Mouse (Mus musculus): ENCODE results near the gene Sec24a.
A peak's percentile ranks its signal among the peaks of the same experiment; 100 is the strongest.

Gene Sec24a

DNA sequence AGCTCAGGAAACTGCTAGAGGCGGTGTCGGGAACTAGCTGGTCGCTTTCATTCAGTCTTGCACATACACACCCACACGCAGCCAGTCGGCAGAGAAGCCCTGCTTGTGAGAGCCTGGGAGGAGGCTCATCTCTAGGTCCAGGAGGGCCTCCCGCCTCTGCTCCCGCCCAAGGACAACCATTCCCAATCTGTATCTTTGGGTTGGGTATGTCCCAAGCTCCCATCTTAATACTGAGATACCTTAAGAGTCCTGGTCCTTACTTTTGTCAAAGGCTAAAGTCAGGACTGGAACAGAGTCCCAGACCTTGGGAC lies 113.6 kb downstream of the Sec24a start:
- DNase-seq (ENCODE audit: low read depth, low spot score): no peak

DNA sequence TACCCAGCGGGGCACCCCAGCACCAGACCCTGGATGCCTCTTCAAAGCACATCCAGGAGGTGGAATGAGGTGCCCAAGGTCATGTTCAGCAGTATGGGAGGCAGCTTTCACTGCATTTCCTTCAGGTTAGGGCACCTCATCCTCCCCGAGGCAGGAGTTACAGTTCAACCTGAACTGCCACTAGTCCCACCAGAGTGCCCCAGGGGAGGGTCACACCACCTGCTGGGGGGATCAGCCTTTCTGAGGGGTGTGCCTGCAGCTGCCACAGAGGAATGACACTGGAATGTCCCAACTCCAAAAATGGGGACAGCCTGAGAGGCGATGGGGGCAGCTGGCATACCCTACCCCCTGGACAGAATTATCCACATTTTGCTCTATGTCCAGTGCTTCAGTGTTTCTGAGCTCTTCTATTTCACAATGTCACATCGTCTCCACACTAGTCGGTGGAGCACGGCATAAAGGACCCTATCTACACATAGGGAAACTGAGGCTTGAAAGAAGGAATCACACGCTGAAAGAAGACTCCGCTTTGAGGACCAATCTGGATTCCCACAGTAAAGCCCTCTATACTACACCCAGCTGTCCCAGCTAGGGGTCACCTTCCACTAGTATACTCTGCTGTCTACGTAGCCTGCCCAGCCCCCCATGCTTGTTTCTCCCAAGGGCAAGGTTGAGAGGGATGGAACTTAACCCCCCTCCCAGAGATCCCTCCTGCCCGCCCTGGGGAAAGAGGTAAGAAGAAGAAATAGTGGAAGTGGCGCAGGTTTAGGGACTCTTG lies 114.1 kb downstream of the Sec24a start:
- DNase-seq (ENCODE audit: low read depth, low spot score): no peak

DNA sequence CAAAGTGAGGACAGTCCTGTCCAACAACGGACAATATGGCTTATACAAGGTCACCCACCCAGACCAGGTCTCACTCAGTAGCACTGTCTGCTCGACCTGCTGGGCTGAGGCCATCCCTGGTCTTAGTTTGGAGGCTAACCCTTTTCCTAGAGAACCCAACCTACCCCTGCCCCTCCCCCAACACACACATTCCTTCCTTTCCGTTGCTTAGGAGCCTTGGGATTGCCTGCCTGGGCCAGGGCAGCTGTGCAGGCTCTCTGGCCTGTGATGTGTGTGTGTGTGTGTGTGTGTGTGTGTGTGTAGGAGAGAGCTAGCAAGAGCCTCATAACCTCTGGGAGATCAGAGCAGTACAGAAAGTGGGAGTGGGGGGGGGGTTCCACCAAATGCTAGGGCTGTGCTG lies 114.9 kb downstream of the Sec24a start:
- DNase-seq (ENCODE audit: low read depth, low spot score): peak; percentile 75

DNA sequence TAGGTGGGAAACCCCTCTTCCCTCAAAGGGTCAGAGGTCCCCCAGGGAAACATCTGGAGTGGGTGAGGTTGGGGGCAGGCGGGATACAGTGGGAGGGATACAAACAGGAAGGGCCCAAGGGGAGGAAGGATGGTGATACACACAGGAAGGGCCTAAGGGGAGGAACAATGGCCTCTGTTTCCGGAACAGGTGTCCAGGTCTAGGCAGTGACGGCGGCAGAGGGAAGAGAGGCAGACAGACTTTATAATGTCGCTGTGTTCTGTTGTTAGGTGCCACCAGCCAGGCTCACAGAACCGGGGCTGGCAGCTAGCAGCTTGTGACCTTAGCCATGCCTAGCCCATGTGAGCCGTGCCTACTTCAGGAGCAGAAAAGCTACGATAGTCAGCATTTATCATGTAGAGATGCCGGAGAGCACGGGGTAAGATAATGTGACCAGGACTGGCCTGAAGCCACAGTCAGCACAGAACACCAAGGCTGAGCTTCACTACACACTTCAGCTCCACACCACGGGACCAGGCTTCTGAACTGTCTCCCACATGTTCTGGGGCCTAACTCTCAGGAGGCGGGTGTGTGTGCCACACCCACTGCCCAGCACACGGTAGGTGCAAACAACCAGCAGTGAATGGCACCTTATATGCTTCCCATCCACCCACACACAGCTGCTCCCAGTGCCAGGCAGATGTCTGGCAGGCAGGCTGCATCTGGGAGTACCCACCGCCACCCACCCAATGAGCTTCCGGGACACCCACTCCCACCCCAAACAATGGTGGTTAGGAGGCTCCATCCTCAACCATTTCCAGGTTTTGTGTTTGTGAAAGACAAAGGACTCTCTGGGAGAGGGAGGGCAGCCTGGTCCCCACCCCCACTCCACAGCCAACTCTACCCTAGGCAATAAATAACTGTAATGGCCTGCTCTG lies 116.4 kb downstream of the Sec24a start:
- no peak for DNase-seq (ENCODE audit: low read depth, low spot score)

DNA sequence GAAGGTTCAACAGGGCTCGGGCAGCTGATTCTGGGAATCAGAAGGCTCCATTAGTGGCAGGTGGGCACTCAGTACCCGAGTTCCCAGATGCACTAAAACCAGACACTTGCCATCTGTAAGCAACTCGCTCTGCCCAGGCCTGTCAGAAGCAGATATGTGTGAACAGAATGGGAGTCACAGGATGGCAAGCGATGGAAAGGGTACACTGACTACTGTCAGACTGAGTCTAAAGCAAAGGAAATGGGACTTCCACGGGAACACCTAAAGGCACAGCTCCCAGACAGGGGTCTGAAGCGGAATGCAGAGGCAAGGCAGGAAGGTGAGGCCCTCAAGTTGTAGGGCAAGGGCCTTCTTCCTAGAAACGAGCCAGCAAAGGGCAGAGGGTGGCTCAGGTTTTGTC lies 117.2 kb downstream of the Sec24a start:
- DNase-seq (ENCODE audit: low read depth, low spot score): no peak

DNA sequence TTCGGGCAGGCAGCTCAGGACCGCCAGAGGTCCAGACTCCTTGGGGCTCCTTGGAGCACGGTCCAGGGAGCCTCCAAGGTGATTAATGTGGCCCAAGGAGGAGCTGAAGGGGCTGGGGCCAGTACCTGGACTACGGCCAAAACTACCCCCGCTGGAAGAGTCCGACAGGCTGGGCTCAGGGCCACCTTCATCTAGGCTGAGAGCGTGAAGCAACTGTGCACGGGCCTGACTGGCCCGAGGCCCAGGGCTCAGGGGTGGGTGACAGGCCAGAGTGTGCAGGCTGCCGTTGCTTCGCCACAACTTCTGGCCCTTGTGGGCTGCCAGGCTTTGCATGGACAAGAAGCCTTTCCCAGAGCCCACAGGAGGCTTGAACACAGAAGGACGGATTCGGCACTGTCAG lies 118.1 kb downstream of the Sec24a start:
- DNase-seq (ENCODE audit: low read depth, low spot score): no peak

DNA sequence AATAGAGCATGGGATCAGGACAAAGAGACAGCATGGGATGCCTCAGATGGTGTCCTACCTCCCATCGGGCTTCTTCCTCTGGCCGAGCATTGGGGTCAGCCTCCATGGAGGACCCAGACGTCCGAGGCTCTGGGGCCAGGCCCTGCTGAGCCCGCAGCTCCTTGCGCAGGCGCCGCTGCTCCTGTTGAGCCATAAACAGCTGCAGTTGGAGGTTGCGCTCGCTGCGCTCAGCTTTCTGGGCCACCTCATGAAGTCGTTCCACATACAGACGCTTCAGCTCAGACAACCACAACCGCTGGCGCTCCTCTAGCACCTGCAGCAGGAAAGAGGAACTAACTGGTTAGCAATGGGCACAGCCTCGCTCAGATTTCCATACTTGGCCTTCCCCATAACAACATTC lies 119.2 kb downstream of the Sec24a start:
- DNase-seq (ENCODE audit: low read depth, low spot score): no peak

DNA sequence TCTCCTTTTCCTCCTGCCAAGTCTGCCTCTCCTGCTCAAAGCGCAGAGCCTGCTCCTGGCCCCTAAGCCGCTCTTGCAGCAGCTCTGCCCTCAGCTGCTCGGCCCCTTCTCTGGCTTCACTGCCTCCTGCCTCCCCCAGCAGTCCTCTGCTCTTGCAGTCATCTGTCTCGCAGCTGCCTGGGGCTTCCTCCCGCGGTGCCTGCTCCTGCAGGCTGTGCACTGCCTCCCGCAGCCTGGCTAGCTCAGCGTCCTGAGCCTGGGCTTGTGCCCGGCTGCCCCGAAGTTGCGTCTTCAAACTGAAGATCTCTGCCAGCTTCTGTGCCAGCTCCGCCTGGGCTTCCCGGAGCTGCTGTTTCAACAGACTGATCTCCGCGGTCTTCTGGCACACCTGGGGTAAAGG lies 119.7 kb downstream of the Sec24a start:
- DNase-seq (ENCODE audit: low read depth, low spot score): no peak

DNA sequence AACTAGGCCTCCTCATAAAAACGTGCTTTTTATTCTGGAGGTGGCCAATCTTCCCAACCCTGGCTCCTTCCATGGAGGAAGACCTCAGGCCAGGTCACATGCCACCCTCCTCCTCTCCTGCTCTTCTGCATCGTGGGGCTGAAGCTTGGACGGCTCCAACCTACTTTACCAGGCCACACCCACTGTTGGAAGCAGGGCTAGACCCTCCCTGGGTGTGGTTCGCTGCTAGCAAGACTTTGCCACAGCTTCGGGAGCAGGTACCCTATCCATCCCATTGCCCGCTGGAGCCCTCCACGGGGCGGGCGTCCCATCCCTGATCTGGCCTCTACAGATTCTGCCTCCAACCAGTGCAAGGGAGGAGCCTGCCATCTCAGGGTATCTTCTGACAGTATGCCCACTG lies 120.2 kb downstream of the Sec24a start:
- DNase-seq (ENCODE audit: low read depth, low spot score): no peak

Measured in mesoderm, embryonic 11.5 days (tissue).